Mouse (Mus musculus) cortical plate, adult 2 months (tissue): ENCODE results near the gene Erc2.

Experiments used
- CTCF ChIP-seq: fragments of 200-500 bp; IDR thresholded peaks from 2 replicates; pipeline ENCODE4 v1.5.1; 2011; ENCODE audit warnings: mild to moderate bottlenecking, control low read depth, low read length; ENCODE audit not compliant: insufficient read depth; ENCODE audit errors: extremely low read depth
- POLR2A ChIP-seq: fragments of 200-500 bp; IDR thresholded peaks from 2 replicates; pipeline ENCODE4 v1.6.1; 2011; ENCODE audit warnings: mild to moderate bottlenecking, low read length, control low read depth; ENCODE audit not compliant: insufficient read depth; ENCODE audit errors: extremely low read depth

GRCm38 (mm10) chr14:28023199-28023598 is 401.0 kb downstream of the Erc2 start:
- no peak for TF ChIP-seq POLR2A
- no peak for TF ChIP-seq CTCF
